Mouse (Mus musculus): ENCODE results near the gene Gm20431. TPM values are rescaled to one million over a fixed set of nuclear protein-coding genes. Genes with fewer than 3 reads are reported as not detected.

Gene Gm20431
- 8.2 and 11.7 TPM in 2 replicates for polyA plus RNA-seq (2015; fragmentation: Nextera tagmentation; extraction: Ambion mirVana)

DNA sequence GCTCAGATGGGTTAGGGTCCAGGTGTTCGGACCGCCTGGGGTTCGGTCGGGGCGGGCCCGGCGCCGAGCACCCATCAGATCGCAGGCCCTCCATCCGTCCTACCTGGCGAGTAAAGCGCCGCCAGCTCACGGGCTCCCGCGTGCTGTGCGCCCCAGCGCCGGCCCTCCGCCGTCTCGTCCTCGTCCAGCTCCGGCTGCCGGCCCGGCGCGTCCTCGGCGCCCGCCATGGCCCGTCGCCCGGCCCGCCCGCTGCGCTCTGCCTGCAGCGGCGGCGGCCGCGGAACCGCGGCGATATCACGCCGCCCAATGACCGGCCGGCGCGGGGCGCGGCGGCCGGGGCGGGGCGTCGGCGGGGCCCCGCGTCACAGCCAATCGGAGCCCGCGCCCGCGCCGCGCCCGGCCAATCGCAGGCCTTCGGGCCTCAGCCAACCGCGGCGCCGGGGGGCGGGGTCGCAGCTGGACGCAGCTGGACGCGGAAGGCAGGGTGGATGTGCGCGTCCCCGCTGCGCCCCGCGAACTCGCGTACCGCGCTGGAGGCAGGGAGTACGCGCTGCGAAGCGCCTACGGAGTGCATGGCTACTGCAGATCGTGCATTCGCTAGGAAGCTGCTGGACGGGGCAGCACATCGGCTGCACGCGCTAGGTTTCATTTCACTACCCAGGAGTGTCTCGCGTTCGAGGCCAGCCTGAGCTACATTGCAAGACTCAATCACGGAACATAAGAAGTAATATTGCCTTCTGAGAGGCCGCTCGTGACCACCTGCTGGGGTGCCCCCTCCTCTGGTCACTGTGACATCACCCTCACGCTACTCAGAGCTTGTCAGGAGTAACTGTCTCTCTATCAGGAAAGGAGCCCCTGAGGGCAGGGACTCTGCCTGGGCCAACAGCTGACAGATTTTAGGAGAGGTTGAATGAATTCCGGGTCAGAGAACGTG lies at the start of gene Gm20431:
Gm20431 (minus strand) TSS at position 227 of the 934 bp plus-strand sequence.
- peak within 1 kb of the TSS; percentile 85 for H3K9ac ChIP-seq (replicated peaks; ENCODE audit: low read depth, low read length)
- peak within 1 kb of the TSS; percentile 94 for H3K4me3 ChIP-seq (replicated peaks; ENCODE audit: low read length)
- ATAC-seq: peak; percentile 92
- under 1% methylated on average over 109 of the region's 110 CpGs for WGBS
- peak within 1 kb of the TSS; percentile 50 for H3K27ac ChIP-seq (ENCODE audit: low read length)
- peak within 1 kb of the TSS; percentile 97 for H3K4me2 ChIP-seq (ENCODE audit: low read length)
- H3K4me1 ChIP-seq (replicated peaks; ENCODE audit: control insufficient read depth, insufficient read depth, low read length): peaks cover 27% of the 10 kb centered on the region
- peaks cover 2% of the 10 kb centered on the region; the same call in 1 of the 2 replicates for H3K27me3 ChIP-seq (replicated peaks; ENCODE audit: control insufficient read depth, insufficient read depth, low read length)
- H3K36me3 ChIP-seq (ENCODE audit: control insufficient read depth, insufficient read depth): no peaks in the 10 kb centered on the region
- no peaks in the 10 kb centered on the region for H3K9me3 ChIP-seq (ENCODE audit: control insufficient read depth, low read length)

DNA sequence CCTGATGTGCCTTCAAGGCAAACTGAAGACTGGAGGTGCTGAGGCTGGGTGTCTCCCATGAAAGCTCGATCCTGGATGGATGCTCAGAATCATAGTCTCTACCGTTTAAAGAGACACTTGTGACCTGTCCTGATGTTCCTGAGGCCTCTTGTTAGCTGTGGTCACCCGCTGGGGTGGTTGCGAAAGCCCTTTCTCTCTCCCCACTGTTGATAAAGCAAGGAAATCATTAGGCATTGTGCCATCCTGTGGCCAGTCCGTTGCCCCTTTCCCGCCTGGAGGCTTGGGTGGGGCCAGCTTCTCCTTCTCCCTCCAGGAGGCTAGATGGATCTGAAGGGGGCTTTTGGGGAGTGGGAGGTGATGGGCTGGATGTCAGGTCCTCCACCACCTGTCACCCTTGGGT lies 49.3 kb upstream of the Gm20431 start:
- Histone ChIP-seq H3K9me3 (ENCODE audit: control insufficient read depth, low read length) (no peaks in the 10 kb centered on the region), H3K4me2 (ENCODE audit: low read length) (no peak overlapping the region), H3K36me3 (ENCODE audit: control insufficient read depth, insufficient read depth) (no peaks in the 10 kb centered on the region), H3K27me3 (replicated peaks; ENCODE audit: control insufficient read depth, insufficient read depth, low read length) (no peaks in the 10 kb centered on the region), H3K9ac (replicated peaks; ENCODE audit: low read depth, low read length) (no peak overlapping the region), H3K27ac (ENCODE audit: low read length) (no peak overlapping the region), H3K4me1 (replicated peaks; ENCODE audit: control insufficient read depth, insufficient read depth, low read length) (no peaks in the 10 kb centered on the region), H3K4me3 (replicated peaks; ENCODE audit: low read length) (no peak overlapping the region)
- no peak for ATAC-seq
- 53% methylated on average over 6 of the region's 6 CpGs for WGBS

DNA sequence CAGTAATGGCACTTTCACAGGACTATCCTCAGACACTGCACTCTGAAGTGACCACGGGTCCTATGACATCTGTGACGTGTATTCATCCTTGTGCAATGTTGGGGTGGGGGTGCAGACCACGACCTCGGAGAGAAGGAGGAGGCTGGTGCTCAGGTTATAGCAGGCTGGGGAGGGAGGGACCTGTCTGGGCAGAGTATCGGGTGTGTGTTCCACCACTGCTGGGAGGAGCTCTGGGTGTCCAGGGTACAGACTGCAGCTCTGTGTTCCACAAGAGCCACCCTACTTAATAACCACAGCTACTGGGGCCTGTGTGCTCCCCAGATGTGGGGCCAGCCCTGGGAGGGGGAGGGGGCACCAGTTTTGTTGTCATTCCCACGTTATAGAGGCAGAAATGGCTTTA lies 48.7 kb upstream of the Gm20431 start:
- Histone ChIP-seq H3K27me3 (replicated peaks; ENCODE audit: control insufficient read depth, insufficient read depth, low read length) (no peaks in the 10 kb centered on the region), H3K27ac (ENCODE audit: low read length) (no peak overlapping the region), H3K4me2 (ENCODE audit: low read length) (no peak overlapping the region), H3K4me3 (replicated peaks; ENCODE audit: low read length) (no peak overlapping the region), H3K4me1 (replicated peaks; ENCODE audit: control insufficient read depth, insufficient read depth, low read length) (no peaks in the 10 kb centered on the region), H3K9ac (replicated peaks; ENCODE audit: low read depth, low read length) (no peak overlapping the region), H3K36me3 (ENCODE audit: control insufficient read depth, insufficient read depth) (no peaks in the 10 kb centered on the region), H3K9me3 (ENCODE audit: control insufficient read depth, low read length) (no peaks in the 10 kb centered on the region)
- no peak for ATAC-seq
- 66% methylated on average over 6 of the region's 6 CpGs for WGBS

GRCm38 (mm10) chr2:167708373-167708772 lies 47.1 kb upstream of the Gm20431 start:
- no peaks in the 10 kb centered on the region for H3K4me1 ChIP-seq (replicated peaks; ENCODE audit: control insufficient read depth, insufficient read depth, low read length)
- WGBS: 69% methylated on average over 15 of the region's 15 CpGs
- H3K4me2 ChIP-seq (ENCODE audit: low read length): no peak overlapping the region
- no peak overlapping the region for H3K4me3 ChIP-seq (replicated peaks; ENCODE audit: low read length)
- H3K9ac ChIP-seq (replicated peaks; ENCODE audit: low read depth, low read length): no peak overlapping the region
- H3K36me3 ChIP-seq (ENCODE audit: control insufficient read depth, insufficient read depth): no peaks in the 10 kb centered on the region
- H3K9me3 ChIP-seq (ENCODE audit: control insufficient read depth, low read length): no peaks in the 10 kb centered on the region
- no peak overlapping the region for H3K27ac ChIP-seq (ENCODE audit: low read length)
- H3K27me3 ChIP-seq (replicated peaks; ENCODE audit: control insufficient read depth, insufficient read depth, low read length): no peaks in the 10 kb centered on the region
- ATAC-seq: no peak

GRCm38 (mm10) chr2:167706183-167706939 lies 45.1 kb upstream of the Gm20431 start:
- Histone ChIP-seq H3K9ac (replicated peaks; ENCODE audit: low read depth, low read length) (no peak overlapping the region), H3K9me3 (ENCODE audit: control insufficient read depth, low read length) (no peaks in the 10 kb centered on the region), H3K4me2 (ENCODE audit: low read length) (no peak overlapping the region), H3K4me1 (replicated peaks; ENCODE audit: control insufficient read depth, insufficient read depth, low read length) (no peaks in the 10 kb centered on the region), H3K27ac (ENCODE audit: low read length) (no peak overlapping the region), H3K36me3 (ENCODE audit: control insufficient read depth, insufficient read depth) (no peaks in the 10 kb centered on the region), H3K27me3 (replicated peaks; ENCODE audit: control insufficient read depth, insufficient read depth, low read length) (no peaks in the 10 kb centered on the region), H3K4me3 (replicated peaks; ENCODE audit: low read length) (no peak overlapping the region)
- no peak for ATAC-seq
- 71% methylated on average over 11 of the region's 11 CpGs for WGBS

DNA sequence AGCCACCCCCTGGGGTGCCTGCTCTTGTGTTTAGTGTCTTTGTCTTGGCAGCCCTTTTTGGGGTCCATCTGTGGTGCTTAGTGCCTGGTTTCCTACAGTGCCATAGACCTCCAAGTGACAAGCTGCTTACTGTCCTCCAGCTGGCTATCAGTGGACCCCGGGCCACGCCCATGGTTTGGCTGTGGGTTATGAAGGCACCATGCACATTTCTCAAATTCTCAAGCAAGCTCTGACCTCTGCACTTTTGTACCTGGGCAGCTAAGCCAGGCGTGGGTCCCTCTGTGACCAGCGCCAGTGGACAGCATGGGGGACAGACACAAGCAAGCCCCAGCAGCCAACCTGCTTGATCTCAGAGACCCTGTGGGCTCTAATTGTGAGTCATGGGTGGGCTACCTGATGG lies 43.1 kb upstream of the Gm20431 start:
- 91% methylated on average over 4 of the region's 4 CpGs for WGBS
- Histone ChIP-seq H3K27ac (ENCODE audit: low read length) (no peak overlapping the region), H3K4me2 (ENCODE audit: low read length) (no peak overlapping the region), H3K4me3 (replicated peaks; ENCODE audit: low read length) (no peak overlapping the region), H3K9me3 (ENCODE audit: control insufficient read depth, low read length) (no peaks in the 10 kb centered on the region), H3K9ac (replicated peaks; ENCODE audit: low read depth, low read length) (no peak overlapping the region), H3K36me3 (ENCODE audit: control insufficient read depth, insufficient read depth) (no peaks in the 10 kb centered on the region), H3K4me1 (replicated peaks; ENCODE audit: control insufficient read depth, insufficient read depth, low read length) (no peaks in the 10 kb centered on the region), H3K27me3 (replicated peaks; ENCODE audit: control insufficient read depth, insufficient read depth, low read length) (no peaks in the 10 kb centered on the region)
- ATAC-seq: no peak

DNA sequence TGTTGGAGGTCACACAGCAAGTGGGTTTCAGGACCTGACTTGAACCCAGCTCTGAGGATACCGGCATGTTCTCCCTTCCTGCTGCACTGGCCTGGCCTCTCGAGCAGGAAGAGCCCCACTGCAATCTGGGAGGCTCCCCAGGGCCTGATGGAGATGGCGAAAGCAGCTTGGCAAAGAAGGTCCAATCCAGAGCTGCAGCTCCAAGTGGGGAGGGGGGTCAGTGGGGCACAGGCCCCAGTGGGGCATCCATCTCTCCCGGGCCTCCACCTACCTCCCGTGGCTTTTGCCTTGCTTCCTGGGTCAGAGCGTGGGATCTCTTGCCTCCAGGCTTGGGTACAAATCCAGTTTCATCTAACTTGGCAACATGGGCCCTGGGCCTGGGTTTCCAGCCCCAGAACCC lies 40.8 kb upstream of the Gm20431 start:
- Histone ChIP-seq H3K4me1 (replicated peaks; ENCODE audit: control insufficient read depth, insufficient read depth, low read length) (no peaks in the 10 kb centered on the region), H3K9me3 (ENCODE audit: control insufficient read depth, low read length) (no peaks in the 10 kb centered on the region), H3K4me2 (ENCODE audit: low read length) (no peak overlapping the region), H3K36me3 (ENCODE audit: control insufficient read depth, insufficient read depth) (no peaks in the 10 kb centered on the region), H3K4me3 (replicated peaks; ENCODE audit: low read length) (no peak overlapping the region), H3K9ac (replicated peaks; ENCODE audit: low read depth, low read length) (no peak overlapping the region), H3K27ac (ENCODE audit: low read length) (no peak overlapping the region), H3K27me3 (replicated peaks; ENCODE audit: control insufficient read depth, insufficient read depth, low read length) (no peaks in the 10 kb centered on the region)
- WGBS: 78% methylated on average over 6 of the region's 6 CpGs
- no peak for ATAC-seq

DNA sequence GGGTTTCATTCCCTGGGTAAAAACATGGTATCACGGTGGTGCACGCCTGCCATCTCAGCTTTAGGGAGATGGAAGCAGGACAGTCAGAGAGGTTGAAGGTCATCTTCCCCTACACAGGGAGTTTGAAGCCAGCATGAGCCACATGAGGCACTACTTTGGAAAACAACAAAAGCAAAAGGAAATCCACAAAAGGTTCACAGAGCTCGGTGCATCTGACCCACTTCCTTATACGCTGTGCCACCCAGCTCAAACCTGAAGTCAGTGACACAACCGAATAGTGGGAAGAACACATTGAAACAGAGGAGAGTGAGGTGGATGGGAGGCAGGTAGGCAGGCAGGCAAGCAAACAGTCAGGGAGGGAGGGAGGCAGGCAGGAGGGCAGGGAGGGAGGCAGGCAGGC lies 40.2 kb upstream of the Gm20431 start:
- Histone ChIP-seq H3K4me1 (replicated peaks; ENCODE audit: control insufficient read depth, insufficient read depth, low read length) (no peaks in the 10 kb centered on the region), H3K27me3 (replicated peaks; ENCODE audit: control insufficient read depth, insufficient read depth, low read length) (no peaks in the 10 kb centered on the region), H3K9ac (replicated peaks; ENCODE audit: low read depth, low read length) (no peak overlapping the region), H3K4me3 (replicated peaks; ENCODE audit: low read length) (no peak overlapping the region), H3K9me3 (ENCODE audit: control insufficient read depth, low read length) (no peaks in the 10 kb centered on the region), H3K4me2 (ENCODE audit: low read length) (no peak overlapping the region), H3K36me3 (ENCODE audit: control insufficient read depth, insufficient read depth) (no peaks in the 10 kb centered on the region), H3K27ac (ENCODE audit: low read length) (no peak overlapping the region)
- no peak for ATAC-seq
- 73% methylated on average over 5 of the region's 5 CpGs for WGBS

DNA sequence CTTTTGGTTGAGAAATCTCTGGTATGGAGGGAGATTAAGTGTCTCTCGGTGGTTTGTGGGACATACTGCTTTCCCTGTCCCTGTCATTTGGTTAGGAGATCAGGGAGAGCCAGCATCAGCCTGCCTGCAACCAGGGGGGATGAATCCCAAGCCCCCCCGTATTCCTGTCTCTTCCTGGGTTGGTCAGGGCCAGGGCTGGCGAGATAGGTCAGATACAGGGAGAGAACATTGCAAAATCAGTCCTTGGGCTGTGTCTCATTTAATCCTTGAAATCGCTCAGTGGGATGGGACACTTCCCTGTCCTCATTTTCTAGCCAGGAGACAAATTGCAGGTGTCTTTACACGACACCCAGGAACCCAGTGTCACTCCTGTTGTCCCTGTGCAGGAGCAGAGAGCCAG lies 38.7 kb upstream of the Gm20431 start:
- Histone ChIP-seq H3K9ac (replicated peaks; ENCODE audit: low read depth, low read length) (no peak overlapping the region), H3K27me3 (replicated peaks; ENCODE audit: control insufficient read depth, insufficient read depth, low read length) (no peaks in the 10 kb centered on the region), H3K27ac (ENCODE audit: low read length) (no peak overlapping the region), H3K4me3 (replicated peaks; ENCODE audit: low read length) (no peak overlapping the region), H3K9me3 (ENCODE audit: control insufficient read depth, low read length) (peaks cover 2% of the 10 kb centered on the region; the same call in 1 of the 2 replicates), H3K4me1 (replicated peaks; ENCODE audit: control insufficient read depth, insufficient read depth, low read length) (no peaks in the 10 kb centered on the region), H3K4me2 (ENCODE audit: low read length) (no peak overlapping the region), H3K36me3 (ENCODE audit: control insufficient read depth, insufficient read depth) (no peaks in the 10 kb centered on the region)
- ATAC-seq: no peak
- 77% methylated on average over 5 of the region's 5 CpGs for WGBS
